Mouse (Mus musculus) stomach, embryonic 16.5 days (tissue): ENCODE measurements at regions not wholly inside any gene's neighbourhood (a gene's known extent, or its start where the extent isn't known, plus 50 kb on each side); places are given as distances from the start of the nearest gene placed in this dataset.

Source experiments
- ATAC-seq: fragments of 200-750 bp; cut with Nextera tagmentation; 2 replicates; pipeline ENCODE4 v1.8.0; 2017; ENCODE audit warnings: moderate number of reproducible peaks, moderate TSS enrichment; ENCODE audit not compliant: insufficient read depth, low FRiP score
- H3K27ac ChIP-seq: fragments of 300-500 bp; sonication (generic); 2 replicates; pipeline ENCODE4 v1.5.1; 2014; ENCODE audit warnings: low read length
- H3K27me3 ChIP-seq: fragments of 300-500 bp; sonication (generic); 2 replicates; pipeline ENCODE4 v1.6.1; 2014; ENCODE audit warnings: low read length, control low read depth, mixed read lengths; ENCODE audit not compliant: control insufficient read depth, insufficient read depth
- H3K36me3 ChIP-seq: fragments of 300-500 bp; sonication (generic); 2 replicates; pipeline ENCODE4 v1.6.1; 2014; ENCODE audit warnings: low read length; ENCODE audit not compliant: control insufficient read depth, insufficient read depth
- H3K4me1 ChIP-seq: fragments of 300-500 bp; sonication (generic); 2 replicates; pipeline ENCODE4 v1.6.1; 2014; ENCODE audit warnings: low read length, control low read depth, mixed read lengths; ENCODE audit not compliant: control insufficient read depth, insufficient read depth
- H3K4me2 ChIP-seq: fragments of 300-500 bp; sonication (generic); 2 replicates; pipeline ENCODE4 v1.6.1; 2014; ENCODE audit warnings: low read depth, low read length, mixed read lengths
- H3K4me3 ChIP-seq: fragments of 300-500 bp; sonication (generic); replicated peaks from 2 replicates; pipeline ENCODE4 v1.5.1; 2014; ENCODE audit warnings: mild to moderate bottlenecking, low read length
- H3K9ac ChIP-seq: fragments of 300-500 bp; sonication (generic); 2 replicates; pipeline ENCODE4 v1.6.1; 2014; ENCODE audit warnings: low read length
- H3K9me3 ChIP-seq: fragments of 300-500 bp; sonication (generic); replicated peaks from 2 replicates; pipeline ENCODE4 v1.6.1; 2016; ENCODE audit warnings: low read length, control low read depth; ENCODE audit not compliant: control insufficient read depth
- WGBS: fragments of 180-500 bp; shearing (Covaris S2); extraction: QIAGEN DNeasy Blood & Tissue Kit; methylation state at CpG from one replicate; pipeline ENCODE4 v1.1.7; 2014; 5-methylcytosine and 5-hydroxymethylcytosine counted together

DNA sequence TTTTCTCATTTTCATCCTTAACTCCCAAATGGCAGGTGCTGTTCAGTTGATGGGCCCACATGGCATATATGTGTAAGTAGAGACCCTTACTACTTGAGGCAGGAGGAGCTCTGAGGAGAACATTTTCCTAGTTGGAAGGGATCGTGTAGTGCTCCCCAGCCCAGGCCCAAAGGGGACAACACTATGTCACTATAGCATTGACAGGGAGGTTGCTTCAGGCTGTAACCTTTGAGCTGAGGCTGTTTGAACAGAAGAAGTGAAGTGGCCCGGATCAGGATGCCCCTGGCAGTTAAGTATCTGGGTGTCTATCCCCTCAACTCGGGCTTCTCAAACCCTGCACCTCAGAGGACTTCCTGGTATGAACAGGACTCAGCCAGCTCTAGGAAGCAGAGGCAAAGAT, 79.5 kb upstream of the Msx1 start:
- Histone ChIP-seq H3K36me3 (no peaks in the 10 kb centered on the region), H3K4me2 (no peak overlapping the region), H3K27ac (no peak overlapping the region), H3K9me3 (no peaks in the 10 kb centered on the region), H3K4me1 (no peaks in the 10 kb centered on the region), H3K4me3 (no peak overlapping the region), H3K9ac (no peak overlapping the region), H3K27me3 (peaks cover 20% of the 10 kb centered on the region)
- ATAC-seq = no peak
- WGBS = 75% methylated on average over 3 of the region's 3 CpGs

GRCm38 (mm10) chr5:37902741-37903140, 78.4 kb upstream of the Msx1 start:
- no peak overlapping the region for H3K4me3 ChIP-seq
- no peak overlapping the region for H3K4me2 ChIP-seq
- H3K36me3 ChIP-seq = no peaks in the 10 kb centered on the region
- no peak overlapping the region for H3K9ac ChIP-seq
- 78% methylated on average over 2 of the region's 2 CpGs for WGBS
- H3K9me3 ChIP-seq = no peaks in the 10 kb centered on the region
- no peak overlapping the region for H3K27ac ChIP-seq
- peaks cover 20% of the 10 kb centered on the region for H3K27me3 ChIP-seq
- no peak for ATAC-seq
- no peaks in the 10 kb centered on the region for H3K4me1 ChIP-seq

DNA sequence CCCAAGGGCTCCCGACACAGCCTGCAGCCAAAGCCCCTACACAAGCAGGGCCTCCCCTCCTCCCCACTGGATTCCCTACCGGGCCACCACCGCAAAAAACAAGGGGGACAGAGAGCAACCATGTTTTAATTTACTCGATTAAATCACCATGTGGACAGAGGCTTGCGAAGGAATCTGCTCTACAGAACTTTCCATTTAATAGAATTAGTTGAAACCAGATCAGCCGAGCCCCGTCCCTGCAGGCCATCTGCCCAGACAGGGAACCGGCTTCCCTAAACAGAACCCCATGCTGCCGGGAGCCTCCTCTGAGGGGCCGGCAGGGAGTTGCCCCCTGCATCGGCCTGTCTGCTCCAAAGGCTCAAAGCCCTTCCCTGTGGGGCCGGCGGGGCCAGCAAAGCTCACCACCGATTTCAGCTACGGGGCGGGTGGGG, 77.5 kb upstream of the Msx1 start:
- WGBS = 2% methylated on average over 16 of the region's 16 CpGs
- ATAC-seq = no peak
- peak overlapping the region; percentile 17; the same call in 1 of the 2 replicates for H3K4me3 ChIP-seq
- H3K4me1 ChIP-seq = no peaks in the 10 kb centered on the region
- H3K27me3 ChIP-seq = peaks cover 20% of the 10 kb centered on the region
- no peak overlapping the region for H3K27ac ChIP-seq
- H3K9ac ChIP-seq = peak overlapping the region; percentile 42; the same call in 1 of the 2 replicates
- H3K4me2 ChIP-seq = peak overlapping the region; percentile 41
- H3K36me3 ChIP-seq = no peaks in the 10 kb centered on the region
- H3K9me3 ChIP-seq = no peaks in the 10 kb centered on the region

DNA sequence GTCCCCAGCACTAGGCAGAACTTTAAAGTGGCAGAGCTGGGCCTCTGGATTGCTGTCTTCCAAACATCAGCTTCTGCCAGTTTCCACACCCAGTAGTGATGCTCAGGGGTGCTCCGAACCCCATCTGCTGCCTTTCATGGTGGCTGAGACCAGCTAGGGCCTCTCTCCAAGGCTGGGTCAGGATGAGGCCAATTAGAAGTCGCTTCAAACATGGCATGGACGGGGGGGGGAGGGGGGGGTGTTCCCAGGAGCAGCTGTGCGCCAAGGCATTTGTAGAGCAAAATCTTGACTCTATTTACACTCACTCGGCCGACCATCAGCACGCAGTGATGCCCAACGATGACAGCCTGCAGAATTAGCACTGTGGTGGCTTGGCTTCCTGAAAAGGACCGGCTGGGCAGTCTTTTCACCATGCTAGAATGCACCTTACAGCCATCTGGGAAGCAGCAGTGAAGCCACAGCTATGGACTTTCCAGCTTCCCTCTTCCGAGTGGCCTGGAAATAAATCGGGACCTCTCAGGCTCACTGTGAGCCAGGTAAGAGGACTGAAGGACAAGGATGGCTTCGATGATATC, 73.7 kb upstream of the Msx1 start:
- H3K27me3 ChIP-seq = peaks cover 30% of the 10 kb centered on the region
- no peak overlapping the region for H3K4me3 ChIP-seq
- ATAC-seq = no peak
- no peak overlapping the region for H3K9ac ChIP-seq
- H3K9me3 ChIP-seq = no peaks in the 10 kb centered on the region
- WGBS = 72% methylated on average over 12 of the region's 12 CpGs
- H3K36me3 ChIP-seq = no peaks in the 10 kb centered on the region
- no peak overlapping the region for H3K4me2 ChIP-seq
- H3K4me1 ChIP-seq = peaks cover 6% of the 10 kb centered on the region; the same call in 1 of the 2 replicates
- H3K27ac ChIP-seq = no peak overlapping the region

DNA sequence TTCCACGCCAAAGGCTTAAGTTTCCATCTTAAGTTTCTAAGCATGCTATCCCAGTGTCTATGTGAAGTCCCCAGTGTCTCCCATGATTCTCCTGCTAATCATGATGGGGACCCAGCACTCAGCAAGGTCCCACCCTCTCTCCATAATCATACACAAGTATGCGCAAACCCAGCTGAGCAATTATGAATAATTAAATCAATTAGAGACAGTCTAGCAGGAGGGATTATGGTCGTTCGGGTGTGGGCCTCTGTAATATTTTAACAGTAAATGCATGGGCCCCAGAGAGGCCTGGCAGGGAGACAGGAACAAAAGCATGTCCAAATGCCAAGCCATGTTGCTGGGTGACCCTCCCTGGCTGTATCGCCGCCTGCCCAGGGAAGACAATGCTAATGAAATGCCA, 73.1 kb upstream of the Msx1 start:
- H3K4me2 ChIP-seq = no peak overlapping the region
- H3K9ac ChIP-seq = no peak overlapping the region
- H3K4me1 ChIP-seq = peaks cover 6% of the 10 kb centered on the region; the same call in 1 of the 2 replicates
- no peaks in the 10 kb centered on the region for H3K36me3 ChIP-seq
- H3K27ac ChIP-seq = no peak overlapping the region
- no peaks in the 10 kb centered on the region for H3K9me3 ChIP-seq
- no peak overlapping the region for H3K4me3 ChIP-seq
- 71% methylated on average over 6 of the region's 6 CpGs for WGBS
- ATAC-seq = no peak
- peaks cover 32% of the 10 kb centered on the region; the same call in 1 of the 2 replicates for H3K27me3 ChIP-seq

DNA sequence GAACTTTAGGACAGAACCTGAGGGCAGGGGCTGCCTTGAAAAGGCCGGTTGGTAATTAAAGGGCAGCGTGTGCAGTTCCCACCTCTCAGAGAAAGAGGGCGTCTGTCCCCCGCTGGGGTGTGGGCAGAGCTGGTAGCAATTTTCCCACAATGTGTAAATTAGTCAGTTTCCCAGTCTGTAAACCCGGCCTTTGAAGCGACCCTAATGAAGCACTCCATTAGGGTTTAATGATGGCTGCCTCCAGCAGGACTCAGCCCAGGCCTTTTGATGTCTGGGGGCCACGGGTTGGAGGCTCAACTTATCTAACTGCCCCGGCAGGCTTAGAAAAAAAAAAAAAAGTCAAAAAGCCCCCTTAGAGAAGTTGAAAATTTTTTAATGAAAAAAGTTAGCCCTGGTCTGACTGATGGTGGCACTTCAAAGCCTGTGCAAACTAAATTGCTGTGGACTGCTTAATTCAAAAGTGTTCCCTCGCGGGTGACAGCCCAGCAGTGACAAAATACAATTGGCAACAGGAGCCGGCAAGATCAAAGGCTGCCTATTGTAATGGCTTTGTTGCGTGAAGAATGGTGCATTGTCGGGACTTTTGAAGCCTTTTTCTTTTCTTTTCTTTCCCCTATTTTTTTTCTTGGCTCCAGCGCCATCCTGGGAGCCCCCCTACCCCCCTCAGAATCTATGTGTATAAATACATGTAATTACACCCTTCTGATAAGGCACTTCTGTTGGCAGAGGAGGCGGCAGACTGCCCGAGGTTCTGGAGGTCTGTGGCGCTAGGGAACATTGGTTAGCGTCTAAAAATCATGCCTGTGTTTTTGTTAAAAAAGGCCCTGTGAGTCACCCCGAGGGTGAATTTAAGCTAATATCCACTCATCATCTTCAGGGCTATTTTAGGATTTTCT, 71.3 kb upstream of the Msx1 start:
- Histone ChIP-seq H3K27ac (no peak overlapping the region), H3K36me3 (no peaks in the 10 kb centered on the region), H3K4me1 (peaks cover 6% of the 10 kb centered on the region; the same call in 1 of the 2 replicates), H3K4me3 (no peak overlapping the region), H3K4me2 (no peak overlapping the region), H3K27me3 (peaks cover 29% of the 10 kb centered on the region; the same call in 1 of the 2 replicates), H3K9ac (no peak overlapping the region), H3K9me3 (no peaks in the 10 kb centered on the region)
- ATAC-seq = no peak
- WGBS = 19% methylated on average over 19 of the region's 19 CpGs

DNA sequence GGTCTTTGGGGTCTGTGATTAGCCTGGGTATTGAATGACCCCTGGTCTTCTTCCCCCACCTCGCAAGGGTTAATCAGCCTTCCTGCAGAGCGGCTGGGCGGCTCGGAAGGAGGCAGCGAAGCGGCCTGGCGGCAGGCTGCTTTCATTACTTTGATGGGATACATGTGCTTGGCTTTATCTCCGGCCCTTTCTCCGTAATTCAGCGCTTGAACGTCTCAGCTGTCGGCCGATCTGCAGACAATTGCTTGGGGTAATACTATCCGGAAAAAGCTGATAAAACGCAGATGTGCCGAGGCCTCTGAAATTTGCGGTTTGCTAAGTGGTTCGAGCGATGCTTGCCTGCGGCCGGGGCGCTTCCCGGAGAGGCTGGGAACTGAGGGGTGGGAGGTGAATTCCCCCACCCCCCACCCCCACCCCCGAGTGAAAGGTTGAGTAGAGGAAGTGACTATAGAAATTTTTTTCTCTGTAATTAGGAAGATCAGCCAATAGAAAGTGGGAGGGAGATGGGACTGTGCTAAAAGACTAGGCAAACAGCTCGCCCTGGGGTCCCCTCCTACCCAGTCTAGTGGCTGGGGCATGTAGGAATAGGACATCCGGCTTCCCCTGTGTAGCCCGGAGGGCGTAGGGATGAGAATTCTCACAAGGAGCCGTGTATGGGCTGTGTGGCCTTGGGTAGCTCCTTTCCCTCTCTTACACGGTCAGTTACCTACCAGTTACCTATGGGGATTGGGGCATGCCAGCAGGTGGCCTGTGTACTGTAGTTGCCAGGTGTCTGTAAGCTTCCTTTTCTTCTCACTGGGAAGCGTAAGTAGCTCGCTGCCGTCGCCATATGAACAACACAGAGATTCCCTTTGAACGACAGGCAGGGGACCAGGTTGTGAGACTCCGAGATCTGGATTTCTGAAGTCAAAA, 69.5 kb upstream of the Msx1 start:
- Histone ChIP-seq H3K27ac (peak overlapping the region; percentile 25; the same call in 1 of the 2 replicates), H3K4me1 (peaks cover 6% of the 10 kb centered on the region; the same call in 1 of the 2 replicates), H3K4me3 (peak overlapping the region; percentile 16), H3K36me3 (no peaks in the 10 kb centered on the region), H3K9ac (no peak overlapping the region), H3K9me3 (no peaks in the 10 kb centered on the region), H3K4me2 (peak overlapping the region; percentile 46), H3K27me3 (peaks cover 20% of the 10 kb centered on the region; the same call in 1 of the 2 replicates)
- WGBS = 6% methylated on average over 36 of the region's 36 CpGs
- peak; percentile 83 for ATAC-seq

GRCm38 (mm10) chr5:37890641-37891040, 66.3 kb upstream of the Msx1 start:
- ATAC-seq = no peak
- peaks cover 15% of the 10 kb centered on the region; the same call in 1 of the 2 replicates for H3K27me3 ChIP-seq
- H3K36me3 ChIP-seq = no peaks in the 10 kb centered on the region
- H3K9ac ChIP-seq = no peak overlapping the region
- H3K27ac ChIP-seq = no peak overlapping the region
- WGBS = 49% methylated on average over 11 of the region's 11 CpGs
- H3K4me2 ChIP-seq = no peak overlapping the region
- peaks cover 6% of the 10 kb centered on the region; the same call in 1 of the 2 replicates for H3K4me1 ChIP-seq
- H3K9me3 ChIP-seq = no peaks in the 10 kb centered on the region
- no peak overlapping the region for H3K4me3 ChIP-seq
